Mouse (Mus musculus): ENCODE measurements around the gene Nck2.

Nck2 gene

GRCm38 (mm10) chr1:43470421-43471179 is 26.2 kb downstream of the Nck2 start:
- DNase-seq, result no peak

DNA sequence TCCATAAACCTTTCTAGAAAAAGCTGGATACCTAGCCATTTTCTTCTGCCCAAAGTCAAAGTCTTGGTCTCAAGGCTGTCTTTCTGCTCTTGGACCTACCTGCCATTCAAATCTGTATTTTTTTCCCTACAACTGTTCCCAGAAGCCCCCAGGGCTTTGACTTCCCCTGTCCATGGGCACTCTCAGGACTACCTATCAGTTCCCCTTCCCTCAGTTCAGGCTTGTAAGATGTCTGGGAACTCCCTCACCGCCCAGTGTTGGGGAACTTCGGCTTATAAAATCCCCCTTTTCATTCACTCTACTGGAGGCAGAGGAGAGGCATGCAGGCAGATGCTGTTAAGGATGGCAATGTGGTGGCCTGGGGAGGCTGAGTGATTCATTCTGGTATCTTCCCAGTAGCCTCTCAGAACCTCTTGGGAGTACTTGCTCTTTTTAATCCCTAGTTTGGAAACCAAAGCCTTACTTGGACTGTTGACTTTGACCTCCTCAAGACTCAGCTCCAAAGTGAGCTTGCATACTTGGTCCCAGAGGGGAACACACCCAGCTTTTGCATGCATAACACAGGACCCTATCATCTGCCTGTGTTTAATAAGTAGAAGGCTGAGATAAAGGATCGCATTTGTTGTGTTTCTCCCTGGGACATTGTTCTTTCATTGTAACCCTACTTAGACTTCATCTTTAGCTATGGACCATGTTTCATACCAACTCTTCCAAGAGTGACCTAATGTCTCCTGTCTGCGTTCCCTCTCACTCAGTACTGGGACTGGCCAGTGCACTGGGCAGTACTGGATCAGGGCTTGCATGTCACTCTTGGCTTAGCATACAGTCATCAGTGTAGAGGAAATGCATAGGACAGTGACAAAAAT is 27.0 kb downstream of the Nck2 start:
- no peak for DNase-seq

DNA sequence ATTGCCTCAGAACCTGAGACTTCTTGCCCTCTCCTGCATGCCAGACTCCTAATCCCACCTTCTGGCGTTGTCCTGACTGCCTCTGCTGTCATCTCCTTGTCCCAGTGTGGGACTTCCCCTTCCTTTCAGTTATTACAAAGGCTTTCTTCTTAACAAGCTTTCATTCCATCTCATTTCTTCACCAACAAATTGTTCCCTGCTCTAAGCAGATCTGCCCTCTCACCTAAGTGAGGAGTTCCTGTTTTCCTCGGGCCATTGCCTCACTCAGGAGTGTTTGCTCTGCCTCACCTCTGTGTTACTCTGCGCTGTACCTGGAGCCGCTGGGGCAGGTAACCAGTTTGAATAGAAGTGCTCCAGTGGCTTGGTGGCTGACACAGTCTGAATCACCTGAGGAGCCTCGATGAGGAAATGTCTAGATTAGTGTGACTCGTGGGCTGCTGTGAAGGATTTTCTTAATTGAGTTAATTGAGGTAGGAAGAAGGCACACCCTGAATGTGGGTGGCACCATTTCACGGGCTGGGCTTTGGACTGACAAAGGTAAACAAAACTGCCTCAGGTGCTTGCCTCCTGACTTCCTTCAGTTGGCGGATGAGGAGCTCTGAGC is 27.8 kb downstream of the Nck2 start:
- no peak for DNase-seq

DNA sequence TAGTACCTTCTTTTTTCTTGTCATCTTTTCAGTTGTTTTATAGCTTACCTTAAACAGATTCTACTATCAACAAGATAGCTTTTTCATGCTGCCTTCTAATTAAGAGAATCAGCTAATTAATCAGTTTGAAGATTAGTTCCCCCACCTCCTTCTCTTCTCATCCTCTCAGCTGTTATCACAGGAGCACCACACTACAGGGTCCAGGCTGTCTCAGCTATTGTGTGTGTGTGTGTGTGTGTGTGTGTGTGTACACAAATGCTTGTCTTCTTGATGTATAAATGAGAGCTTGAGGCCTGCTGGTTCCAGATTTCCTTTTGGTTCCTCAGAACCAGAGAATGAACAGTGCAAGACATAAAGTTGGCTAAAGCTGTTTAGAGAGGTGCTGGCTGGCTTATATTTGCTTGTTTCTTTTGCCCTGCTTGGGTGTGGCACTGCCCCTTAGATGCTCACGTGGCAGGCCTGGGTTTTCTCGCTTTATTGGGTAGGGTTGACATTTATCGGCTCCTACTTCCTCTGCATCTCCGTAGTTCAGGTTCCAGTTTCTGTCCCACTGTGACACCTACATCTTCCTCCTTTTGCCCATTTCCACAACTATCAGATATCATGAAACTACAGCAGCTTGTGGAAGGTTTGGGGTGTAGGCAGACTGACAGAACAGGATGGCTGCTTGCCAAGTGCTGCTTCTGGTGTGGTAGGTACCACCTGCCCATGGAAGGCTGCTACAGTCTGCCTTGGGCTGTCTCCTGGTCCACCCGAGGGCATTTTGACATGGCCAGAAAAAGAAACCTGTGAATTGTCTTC is 29.6 kb downstream of the Nck2 start:
- DNase-seq, result peak; percentile 73 to 87

DNA sequence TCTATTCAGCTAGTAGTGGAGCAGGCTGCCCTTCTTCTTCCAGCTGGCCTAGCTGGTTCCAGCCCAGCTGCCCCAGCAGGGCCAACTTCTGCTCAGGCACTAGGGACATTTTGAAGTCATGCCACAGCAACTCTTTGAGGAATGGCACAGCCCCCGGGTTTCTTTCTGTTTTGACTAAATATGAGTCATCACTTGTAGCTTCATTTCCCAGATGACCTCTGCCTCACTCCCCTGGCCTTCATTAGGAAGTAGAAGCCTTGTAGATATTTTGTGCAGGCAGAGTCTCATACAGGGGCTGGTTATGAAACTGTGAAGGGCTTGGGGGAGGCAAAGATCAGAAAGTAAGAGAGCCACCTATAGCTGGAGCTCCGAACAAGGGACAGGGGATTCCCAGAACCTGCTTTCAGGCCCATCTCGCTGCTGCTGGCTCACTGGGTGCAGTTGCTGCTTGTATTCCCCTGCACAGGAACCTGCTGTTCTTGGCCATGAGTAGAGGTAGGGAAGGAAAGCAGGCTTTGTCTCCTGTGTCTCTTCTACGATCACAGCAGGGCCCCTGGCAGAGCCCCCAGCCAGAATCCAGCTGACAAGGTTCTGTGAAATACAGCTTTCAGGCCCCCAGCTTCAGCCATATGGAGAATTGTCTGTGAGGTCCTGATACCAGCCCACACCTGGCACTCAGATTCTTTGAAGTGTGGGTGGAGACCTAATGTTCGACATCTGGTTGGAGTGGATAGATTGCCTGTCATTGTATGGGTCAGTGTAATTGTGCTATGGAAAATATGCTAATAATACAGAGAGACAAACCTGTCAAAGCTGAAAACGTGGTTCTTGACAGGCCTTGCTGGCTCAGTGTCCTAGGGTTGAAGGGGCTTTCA is 30.4 kb downstream of the Nck2 start:
- peak; percentile 47 to 54 for DNase-seq

GRCm38 (mm10) chr1:43477954-43478353 is 33.6 kb downstream of the Nck2 start:
- no peak for DNase-seq

- no peak for DNase-seq
Observed at GRCm38 (mm10) chr1:43485204-43485603, 40.8 kb downstream of the Nck2 start.

DNA sequence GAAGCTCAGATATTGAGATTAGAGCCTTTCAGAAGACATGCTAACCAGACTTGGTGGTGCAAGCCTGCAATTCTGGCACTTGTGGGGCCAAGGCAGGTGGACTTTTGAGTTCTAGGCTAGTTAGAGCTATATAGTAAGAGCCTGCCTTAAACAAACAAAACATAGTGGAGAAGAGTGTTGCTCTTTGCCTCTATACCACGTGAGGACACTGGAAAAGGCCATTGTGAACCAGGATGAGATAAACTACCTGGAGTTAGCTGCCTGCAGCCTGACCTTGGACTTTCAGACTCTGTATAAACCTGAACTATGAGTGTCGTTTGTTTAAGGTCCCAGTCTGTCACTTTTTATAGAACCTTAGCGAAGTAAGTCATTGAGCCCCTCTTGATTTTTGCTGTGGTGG is 42.1 kb downstream of the Nck2 start:
- DNase-seq, result no peak

GRCm38 (mm10) chr1:43486956-43487722 is 42.8 kb downstream of the Nck2 start:
- DNase-seq, result no peak

DNA sequence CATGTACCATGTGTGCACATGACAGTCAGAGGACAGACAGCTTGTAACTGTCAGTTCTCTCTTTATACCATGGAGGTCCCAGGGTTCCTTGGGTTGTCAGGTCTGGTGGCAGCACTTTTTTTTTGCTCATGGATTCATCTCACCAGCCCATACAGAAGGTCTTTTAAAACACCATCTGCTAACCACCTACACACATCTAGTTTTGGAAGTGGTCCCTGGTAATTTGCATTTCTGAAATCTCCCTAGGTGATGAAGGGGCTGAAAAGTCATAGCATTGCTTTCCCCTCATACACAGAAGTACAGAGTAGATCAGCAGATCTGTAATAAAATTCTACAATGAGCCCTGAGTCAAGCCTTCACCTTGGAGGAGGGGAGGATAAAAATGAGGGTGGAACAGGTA is 44.9 kb downstream of the Nck2 start:
- DNase-seq, result no peak

DNA sequence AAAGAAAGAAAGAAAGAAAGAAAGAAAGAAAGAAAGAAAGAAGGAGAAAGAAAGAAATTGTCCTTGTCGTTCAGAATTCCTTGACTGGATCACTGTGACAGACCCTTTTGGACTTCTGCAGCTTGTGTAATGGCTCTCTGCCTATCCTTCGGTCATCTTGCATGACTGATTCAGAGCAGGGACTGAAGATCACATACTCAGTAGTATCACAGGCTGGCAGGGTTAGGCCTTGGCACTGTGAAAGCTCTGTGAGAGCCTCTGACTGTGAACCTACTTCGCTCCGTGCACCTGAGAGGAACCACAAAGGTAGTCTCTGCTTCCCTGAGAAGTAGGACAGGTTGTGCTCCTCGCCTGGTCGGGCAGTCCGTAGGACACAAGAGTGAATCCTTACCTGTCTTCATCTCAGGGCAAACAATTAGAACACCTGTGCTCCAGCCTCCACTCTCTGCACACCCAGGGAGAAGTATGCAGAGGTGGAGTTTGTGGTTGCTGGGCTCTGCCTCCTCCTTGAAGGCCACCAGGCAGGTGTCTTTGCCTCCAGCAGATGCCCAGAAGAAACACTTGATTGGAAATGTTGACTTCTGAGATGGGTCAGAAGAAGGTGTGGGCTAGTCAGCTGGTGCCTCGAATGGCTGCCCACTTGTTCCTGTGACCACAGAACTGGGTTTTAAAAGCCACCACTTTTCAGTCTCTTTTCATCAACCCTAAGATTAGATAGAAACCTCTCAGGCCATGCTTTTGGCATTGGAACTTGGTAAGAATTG is 47.3 kb downstream of the Nck2 start:
- DNase-seq, result peak in 1 of 2 experiments; percentile 57

DNA sequence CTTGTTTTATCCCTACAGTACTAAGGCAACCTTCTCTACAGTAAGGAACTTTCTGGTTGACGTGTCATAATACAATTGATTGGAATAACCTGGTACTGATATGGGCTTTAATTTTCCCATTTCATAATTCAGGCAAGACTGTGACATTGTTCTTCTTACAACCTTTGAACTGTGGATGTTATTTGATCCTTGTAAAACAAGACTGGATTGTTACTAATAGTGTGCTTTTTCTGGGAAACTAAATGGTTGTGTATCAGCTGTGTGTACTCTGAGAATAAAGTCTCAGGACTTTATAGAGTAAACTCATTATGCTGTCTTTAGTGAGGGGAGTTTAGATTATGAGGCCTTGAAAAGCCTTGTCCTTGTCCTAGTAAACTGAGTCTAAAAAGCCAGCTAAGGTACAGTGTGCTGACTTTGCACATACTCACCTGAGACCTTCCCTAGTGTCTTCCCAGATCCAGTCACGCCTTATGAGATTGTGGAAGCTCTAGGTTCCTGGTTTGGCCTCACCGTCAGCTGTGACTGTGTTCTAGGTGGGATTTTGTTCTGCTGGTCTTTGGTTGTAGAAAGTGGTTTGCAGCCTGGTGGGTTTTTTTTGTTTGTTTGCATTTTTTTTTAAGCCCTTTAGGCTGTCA is 48.5 kb downstream of the Nck2 start:
- DNase-seq, result no peak

DNA sequence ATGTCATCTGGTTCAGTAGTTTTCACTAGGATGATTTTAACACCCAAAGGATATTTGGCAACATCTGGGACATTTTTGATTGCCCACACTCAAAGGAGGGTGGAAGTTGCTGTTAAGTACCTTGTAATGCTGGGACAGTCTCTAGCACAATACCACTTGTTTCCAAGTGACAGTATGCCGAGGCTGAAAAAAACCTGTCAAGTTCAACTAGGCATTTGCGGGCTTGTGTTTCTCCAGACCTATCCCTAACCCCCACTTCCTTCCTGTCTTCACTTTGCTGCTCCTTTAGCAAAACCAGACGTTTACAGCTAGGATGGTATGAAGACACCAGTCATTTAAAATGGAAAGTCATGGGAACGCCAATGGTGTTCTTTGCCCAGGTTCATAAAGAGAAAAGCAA is 51.7 kb downstream of the Nck2 start:
- DNase-seq, result no peak

DNA sequence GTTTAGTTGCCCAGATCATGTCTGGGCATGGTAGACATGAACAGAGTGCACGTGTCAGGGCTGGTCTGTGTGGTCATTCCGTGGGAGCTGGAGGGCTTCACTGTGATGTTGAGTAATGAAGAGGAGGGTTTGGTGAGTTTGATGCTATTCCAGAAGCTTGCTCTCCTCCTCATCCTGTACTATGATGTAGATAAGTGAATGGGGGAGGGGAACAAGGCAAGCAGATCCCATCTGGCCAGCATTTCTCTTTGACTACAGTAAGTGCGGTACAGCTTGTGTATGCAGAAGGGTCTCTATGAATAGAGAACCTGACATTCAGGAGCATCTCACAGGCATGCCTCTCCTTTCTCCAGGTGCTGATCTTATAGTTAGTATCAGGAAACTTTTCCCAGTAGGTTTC is 52.6 kb downstream of the Nck2 start:
- no peak for DNase-seq

DNA sequence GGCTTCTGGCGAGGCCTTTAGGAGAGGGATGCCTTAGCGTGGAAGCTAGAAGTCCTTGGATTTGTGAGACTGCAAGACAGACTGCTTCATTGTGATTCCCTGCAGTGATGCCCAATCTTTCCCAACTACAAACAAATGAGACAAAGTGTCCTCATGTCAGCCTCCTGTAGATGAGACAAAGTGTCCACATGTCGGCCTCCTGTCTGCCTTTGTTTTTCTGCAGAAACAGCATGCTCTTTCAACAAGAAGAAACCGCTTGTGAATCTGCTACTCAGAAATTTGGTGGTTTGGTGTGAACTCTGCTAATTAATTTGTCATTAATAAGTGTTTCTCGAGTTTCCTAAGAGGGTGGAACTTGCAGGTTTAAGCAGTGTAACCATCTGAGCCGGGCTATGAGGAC is 53.6 kb downstream of the Nck2 start:
- DNase-seq, result no peak

- no peak for DNase-seq
Observed at GRCm38 (mm10) chr1:43500121-43500520, 55.7 kb downstream of the Nck2 start.

- DNase-seq, result no peak
Observed at GRCm38 (mm10) chr1:43501143-43501919, 57.0 kb downstream of the Nck2 start.

DNA sequence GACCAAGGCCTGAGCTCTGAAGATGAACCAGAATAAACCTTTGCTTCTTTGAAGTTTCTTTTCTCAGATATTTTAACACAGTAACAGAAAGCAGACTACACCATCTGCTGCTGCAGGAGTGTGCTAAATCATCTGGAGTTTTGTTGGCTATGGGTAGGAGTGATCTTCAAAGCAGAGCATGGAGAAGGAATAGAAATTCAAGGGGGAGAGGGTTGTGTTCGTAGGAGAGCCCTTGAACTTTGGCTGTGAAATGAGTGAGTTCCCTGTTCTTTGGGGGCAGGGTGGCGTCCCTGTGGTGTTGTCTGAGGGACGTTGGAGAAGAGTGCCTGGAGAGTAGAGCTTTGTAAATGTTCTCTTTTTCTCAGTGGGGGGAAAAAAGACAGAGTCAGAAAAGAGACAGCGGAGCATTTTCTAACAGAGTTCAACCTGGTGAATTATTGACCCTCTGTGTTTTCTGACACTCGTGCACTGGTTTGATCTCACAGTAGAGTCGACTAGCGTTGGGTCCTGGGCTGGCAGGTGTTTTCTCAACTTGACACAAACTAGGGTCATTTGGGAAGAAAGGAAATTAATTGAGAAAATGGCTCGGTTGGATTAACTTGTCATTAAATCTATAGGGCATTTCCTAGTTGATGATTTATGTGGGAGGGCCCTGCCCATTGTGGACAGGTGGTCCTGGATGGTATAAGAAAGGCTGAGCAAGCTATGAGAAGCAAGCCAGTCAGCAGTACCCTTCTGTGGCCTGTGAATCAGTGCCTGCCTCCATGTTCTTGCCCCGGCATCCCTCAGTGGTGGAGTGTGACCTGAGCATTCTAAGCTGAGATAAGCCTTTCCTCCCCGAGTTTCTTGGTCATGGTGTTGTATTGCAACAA is 57.8 kb downstream of the Nck2 start:
- DNase-seq, result no peak
